Comparison of ENCODE assay signal across 13 mouse cellular contexts in the genomic region with DNA sequence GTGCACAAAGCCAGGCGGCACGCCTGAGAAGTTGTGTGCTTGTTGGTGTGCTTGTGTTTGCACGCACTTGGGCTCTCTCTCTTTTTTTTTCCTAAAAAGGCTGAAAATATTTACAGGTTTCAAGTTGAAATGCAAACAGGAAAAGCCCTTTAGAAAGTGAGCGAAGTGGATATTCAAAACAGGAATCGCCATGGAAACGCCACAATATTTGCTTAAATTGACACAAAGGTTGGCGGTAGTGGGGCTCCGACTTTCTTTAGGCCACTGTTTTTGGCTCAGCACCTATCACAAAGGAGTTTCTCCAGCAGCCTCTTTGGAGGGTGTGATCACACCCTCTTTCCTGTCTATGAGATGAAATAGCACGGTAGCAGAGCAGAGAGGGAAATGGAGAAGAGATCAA. TPM values are rescaled to one million over a fixed set of nuclear protein-coding genes. Genes with fewer than 3 reads are reported as not detected.
DNase-seq lines count a peak whose midpoint lies in the region; ATAC-seq and TF ChIP-seq lines count a peak whose summit lies in the region.
"Had no signal": no experiment of that assay in that cellular context is flagged by ENCODE, and none has a peak within 500 bp of the region (broad histone marks: within the 10 kb centered on the region; RNA-seq: fewer than 3 reads in every experiment).

No protein-coding gene starts in this region.

- H3K27me3 ChIP-seq in kidney, embryonic 14.5 days (ENCODE audit: control insufficient read depth, insufficient read depth, low read length) = no peaks in the 10 kb centered on the region
- peaks cover 40% of the 10 kb centered on the region for H3K27me3 ChIP-seq in forebrain, embryonic 13.5 days
- H3K27me3 ChIP-seq in lung, postnatal 0 days (replicated peaks; ENCODE audit: insufficient read depth, low read length) = no peaks in the 10 kb centered on the region

- WGBS in kidney, embryonic 14.5 days = 61% methylated on average over 9 of the region's 9 CpGs
- 30% methylated on average over 9 of the region's 9 CpGs for whole genome bisulfite sequencing in forebrain, embryonic 13.5 days
- 35% methylated on average over 9 of the region's 9 CpGs for WGBS in lung, postnatal 0 days

- no peaks in the 10 kb centered on the region for H3K36me3 ChIP-seq in kidney, embryonic 14.5 days (ENCODE audit: control insufficient read depth, insufficient read depth, low read length)
- H3K36me3 ChIP-seq in forebrain, embryonic 13.5 days (ENCODE audit: poor library complexity, severe bottlenecking) = no peaks in the 10 kb centered on the region
- no peaks in the 10 kb centered on the region for H3K36me3 ChIP-seq in lung, postnatal 0 days (ENCODE audit: insufficient read depth, low read length)
- H3K36me3 ChIP-seq: G1E; hindbrain, embryonic 12.5 days; liver, embryonic 12.5 days had no signal

- no peaks in the 10 kb centered on the region for H3K9me3 ChIP-seq in kidney, embryonic 14.5 days (ENCODE audit: control insufficient read depth, low read length)
- H3K9me3 ChIP-seq in forebrain, embryonic 13.5 days (replicated peaks) = no peaks in the 10 kb centered on the region
- no peaks in the 10 kb centered on the region for H3K9me3 ChIP-seq in lung, postnatal 0 days (ENCODE audit: low read length)
- H3K9me3 ChIP-seq: G1E; hindbrain, embryonic 12.5 days; liver, embryonic 12.5 days had no signal

- H3K4me2 ChIP-seq in kidney, embryonic 14.5 days (replicated peaks; ENCODE audit: low read depth, low read length) = no peak overlapping the region
- 0 out of 2 replicates have a peak overlapping the region, but pooled peaks have one; percentile 14 for H3K4me2 ChIP-seq in forebrain, embryonic 13.5 days
- H3K4me2 ChIP-seq in lung, postnatal 0 days (replicated peaks; ENCODE audit: low read depth, low read length) = no peak overlapping the region
- H3K4me2 ChIP-seq: hindbrain, embryonic 12.5 days; liver, embryonic 12.5 days had no signal

- intact Hi-C loops in left cerebral cortex, postnatal 4 days (cut with DNase I) = no loop called here

- H3K27ac ChIP-seq in kidney, embryonic 14.5 days (ENCODE audit: low read depth, low read length) = peak overlapping the region; percentile 57; the same call in 1 of the 2 replicates
- no peak overlapping the region for H3K27ac ChIP-seq in forebrain, embryonic 13.5 days
- no peak overlapping the region for H3K27ac ChIP-seq in lung, postnatal 0 days (ENCODE audit: low read length)
- H3K27ac ChIP-seq: hindbrain, embryonic 12.5 days; liver, embryonic 12.5 days had no signal

- no peak for TF ChIP-seq POLR2A in brain, embryonic 14.5 days (IDR thresholded peaks at IDR 0.05; ENCODE audit: borderline replicate concordance, extremely low read depth, insufficient read depth, insufficient read length, poor library complexity, severe bottlenecking)

- no peak for DNase-seq in kidney, postnatal 36 days
- peak; percentile 67 for DNase-seq in brain, embryonic 14.5 days (ENCODE audit: low read depth)
- DNase-seq in lung, postnatal 0 days (ENCODE audit: low spot score) = peak; percentile 81
- DNase-seq in cerebellum, adult 11-12 months = no peak
- DNase-seq in left cerebral cortex, postnatal 4 days = no peak
- DNase-seq: adrenal gland, adult 8-10 months; cerebellum, adult 9-10 months had no signal

- TF ChIP-seq EP300 in lung, postnatal 0 days (IDR thresholded peaks at IDR 0.05) = peak; percentile 18; the same call in 1 of the 2 replicates

- H3K4me1 ChIP-seq in kidney, embryonic 14.5 days (ENCODE audit: control insufficient read depth, insufficient read depth, low read length) = peaks cover 24% of the 10 kb centered on the region; the same call in 1 of the 2 replicates
- peaks cover 47% of the 10 kb centered on the region for H3K4me1 ChIP-seq in forebrain, embryonic 13.5 days
- peaks cover 22% of the 10 kb centered on the region; the same call in 1 of the 2 replicates for H3K4me1 ChIP-seq in lung, postnatal 0 days (ENCODE audit: insufficient read depth, low read depth, low read length)

- no peak overlapping the region for H3K9ac ChIP-seq in kidney, embryonic 14.5 days (ENCODE audit: low read depth, low read length)
- no peak overlapping the region for H3K9ac ChIP-seq in forebrain, embryonic 13.5 days
- no peak overlapping the region for H3K9ac ChIP-seq in lung, postnatal 0 days (replicated peaks; ENCODE audit: low read depth)
- H3K9ac ChIP-seq: hindbrain, embryonic 12.5 days; liver, embryonic 12.5 days had no signal

- TF ChIP-seq CTCF in brain, embryonic 14.5 days (IDR thresholded peaks at IDR 0.05; ENCODE audit: borderline replicate concordance, extremely low read depth, insufficient read depth, insufficient read length) = no peak
- TF ChIP-seq CTCF in lung, postnatal 0 days (IDR thresholded peaks at IDR 0.05) = no peak

- ATAC-seq in kidney, embryonic 14.5 days (ENCODE audit: low FRiP score, low TSS enrichment) = no peak
- no peak for ATAC-seq in forebrain, embryonic 13.5 days
- ATAC-seq in lung, postnatal 0 days = 0 out of 2 replicates have a peak, but pooled peaks have one; percentile 8
- no peak for ATAC-seq in granulocyte monocyte progenitor cell, adult 5-6 weeks (replicated peaks; ENCODE audit: poor library complexity, severe bottlenecking)
- ATAC-seq: liver, embryonic 12.5 days had no signal

- no peak overlapping the region for H3K4me3 ChIP-seq in kidney, embryonic 14.5 days (ENCODE audit: low read length)
- H3K4me3 ChIP-seq in forebrain, embryonic 13.5 days = no peak overlapping the region
- no peak overlapping the region for H3K4me3 ChIP-seq in lung, postnatal 0 days (ENCODE audit: low read depth, low read length)
- H3K4me3 ChIP-seq: hindbrain, embryonic 12.5 days; liver, embryonic 12.5 days had no signal

RNA-seq across cellular contexts. Expression of a gene that starts 32.8 kb away (rescaled TPM):
- polyA plus RNA-seq in kidney, embryonic 14.5 days (2014; fragmentation: Nextera tagmentation; extraction: Ambion mirVana) = 3.9 and 7.6 TPM in 2 replicates
- 2.9 and 6.9 TPM in 2 replicates for polyA plus RNA-seq in brain, embryonic 14.5 days (2012; rRNA removed)
- 1.3 and 1.9 TPM in 2 replicates for polyA plus RNA-seq in forebrain, embryonic 13.5 days (2015; fragmentation: Nextera tagmentation; extraction: Ambion mirVana)
- 9.7 and 10.3 TPM in 2 replicates for polyA plus RNA-seq in lung, postnatal 0 days (2015; fragmentation: Nextera tagmentation; extraction: Ambion mirVana)
- 1 to 10 TPM; 1.1 to 2.4 TPM for total RNA-seq in left cerebral cortex, postnatal 4 days (2021)
- 6.3 and 8.3 TPM in 2 replicates for total RNA-seq in granulocyte monocyte progenitor cell, adult 5-6 weeks (2014; fragmentation: Nextera tagmentation)
- total RNA-seq in granulocyte monocyte progenitor cell, adult 5-6 weeks (2017) = 2.8 and 3.1 TPM in 2 replicates

Comparison
In these comparisons a context has a peak if more than half of its experiments do, and no peak if none do; other contexts are left out.
1. DNase-seq: peak in brain, embryonic 14.5 days (single experiment) and lung, postnatal 0 days (single experiment); none in kidney, postnatal 36 days (0 of 2), cerebellum, adult 11-12 months (single experiment) and left cerebral cortex, postnatal 4 days (single experiment).